Mouse (Mus musculus): ENCODE measurements around the gene Rad52. TPM values are rescaled to one million over a fixed set of nuclear protein-coding genes. Genes with fewer than 3 reads are reported as not detected.

Gene Rad52
- 38.7 TPM for polyA plus RNA-seq (2017; shearing (Covaris generic))

DNA sequence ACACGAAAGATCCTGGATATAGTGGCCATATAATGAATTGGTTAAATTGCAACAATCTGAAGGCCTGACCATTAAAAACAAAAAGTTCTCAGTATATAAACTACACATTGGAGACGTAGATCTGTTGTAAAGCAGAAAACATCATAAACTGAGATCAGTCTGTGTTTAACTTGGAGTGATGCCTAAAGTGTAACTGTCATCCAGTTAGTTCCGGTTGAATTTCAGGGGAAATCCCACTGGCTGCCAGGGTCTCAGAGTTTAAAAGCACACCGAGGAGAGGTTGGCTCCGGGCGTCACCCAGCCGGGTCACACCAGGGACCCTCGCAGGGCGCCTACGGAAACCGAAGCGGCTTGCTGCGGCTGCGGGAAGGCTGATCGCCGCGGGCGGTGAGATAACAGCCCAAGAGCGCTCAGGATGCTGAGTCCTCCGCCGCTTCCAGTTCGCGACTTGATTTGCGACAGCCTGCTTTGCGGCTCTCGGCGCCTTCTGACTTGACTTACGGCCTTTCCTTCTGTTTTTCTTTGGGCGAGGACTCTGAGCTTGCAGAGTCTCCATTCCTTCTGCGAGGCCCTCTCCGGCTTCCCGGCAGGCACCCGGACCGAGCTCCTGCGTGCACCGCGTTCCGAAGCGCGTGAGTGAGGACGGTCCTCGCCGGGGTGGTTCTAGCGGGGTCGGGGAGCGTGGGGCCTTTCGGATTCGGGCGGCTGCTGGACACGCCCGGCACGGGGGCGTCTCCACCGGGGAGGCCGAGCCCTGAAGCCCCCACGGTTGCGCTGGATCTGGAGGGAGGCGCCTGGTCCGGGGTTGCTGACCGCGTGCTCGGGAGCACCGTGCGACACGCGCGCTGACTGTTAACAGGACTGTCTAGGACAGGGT, at the start of gene Rad52:
TSS of gene Rad52 (plus strand) at position 495 of the 877 bp plus-strand sequence.

Other genes with a start within 250 kb of the Rad52 start
- gene Erc1, start 54.5 kb upstream of the Rad52 start, polyA plus RNA-seq (2017; shearing (Covaris generic)): 16.5 TPM
- gene Wnk1, start 136.0 kb downstream of the Rad52 start, polyA plus RNA-seq (2017; shearing (Covaris generic)): 104 TPM
- gene Ninj2, start 190.7 kb downstream of the Rad52 start, polyA plus RNA-seq (2017; shearing (Covaris generic)): 1.7 TPM

All from CD4-positive, CD25-positive, alpha-beta regulatory T cell (primary cell).